Mouse (Mus musculus) right cerebral cortex, postnatal 36 days (tissue): Measurements from ENCODE around the gene Dppa2.
"Not testable (repeated sequence)": the region's sequence is repeated elsewhere in the genome, so short reads cannot be mapped to it uniquely, and the experiment has no call there.

Experiments used
- DNase-seq, 2 experiments: peaks; one replicate each; pipeline ENCODE4 v3.0.0; 2022; ENCODE audit warnings: low spot score in 2 of 2, mixed read lengths in 1 of 2

The Dppa2 gene

GRCm38 (mm10) chr16:48303509-48303908, at the start of gene Dppa2:
TSS of gene Dppa2 (plus strand) at chr16:48303908.
- DNase-seq = no peak

GRCm38 (mm10) chr16:48254584-48254983, 49.1 kb upstream of the Dppa2 start:
- DNase-seq = no peak

GRCm38 (mm10) chr16:48259519-48259918, 44.2 kb upstream of the Dppa2 start:
- no peak for DNase-seq

DNA sequence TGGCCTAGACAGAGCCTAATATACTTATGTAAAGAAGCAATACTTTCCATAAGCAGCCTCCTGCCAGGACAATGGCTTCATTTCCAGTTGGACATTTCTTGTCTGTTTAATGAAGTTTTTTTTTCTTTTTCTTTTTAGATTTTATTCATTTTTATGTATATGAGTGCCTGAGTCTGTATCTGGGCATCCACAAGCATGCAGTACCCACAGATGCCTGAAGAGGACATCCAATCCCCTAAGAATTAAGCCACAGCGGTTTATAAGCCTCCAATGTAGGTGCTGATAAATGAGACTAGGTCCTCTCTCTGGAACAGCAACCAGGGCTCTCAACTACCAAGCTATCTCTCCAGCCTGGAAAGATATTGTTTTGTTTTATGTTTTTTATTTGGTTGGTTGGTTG, 40.8 kb upstream of the Dppa2 start:
- DNase-seq = no peak

DNA sequence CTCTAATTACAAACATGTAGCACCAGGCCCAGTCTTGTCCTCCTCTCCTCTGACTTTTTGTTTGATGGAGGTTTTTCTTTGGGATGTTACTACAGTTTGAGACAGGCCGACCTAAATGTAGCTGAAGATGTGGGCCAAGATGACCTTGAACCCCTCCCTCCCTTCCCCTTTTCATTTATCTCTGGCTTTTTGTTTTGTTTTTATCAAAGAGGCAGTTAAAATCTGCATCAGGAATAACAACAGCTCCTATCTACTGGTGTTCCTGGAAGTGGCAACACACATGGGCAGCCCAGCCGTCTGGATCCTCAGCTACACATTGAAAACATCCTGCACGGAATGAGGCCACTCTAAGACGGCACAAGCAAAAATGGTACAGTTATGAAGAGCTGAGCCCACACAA, 37.9 kb upstream of the Dppa2 start:
- no peak for DNase-seq

DNA sequence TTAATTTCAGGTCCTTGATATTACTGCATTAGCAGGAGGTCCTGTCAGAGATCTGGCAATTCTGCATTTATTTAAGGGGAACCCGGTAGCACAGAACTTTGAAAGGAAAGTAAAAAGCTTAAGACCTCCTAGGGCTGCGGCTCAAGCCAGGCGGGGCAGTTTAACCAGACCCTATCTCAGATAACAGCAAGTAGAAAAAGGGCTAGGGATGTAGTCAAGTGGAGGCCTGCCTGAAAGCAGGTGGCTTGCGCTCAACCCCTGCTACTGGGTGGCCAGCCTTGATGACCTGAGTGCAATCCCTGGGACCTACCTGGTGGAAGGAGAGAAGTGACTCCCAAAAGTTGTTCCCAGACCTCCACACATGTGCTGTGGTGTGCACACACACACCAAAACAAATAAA, 26.8 kb upstream of the Dppa2 start:
- no peak for DNase-seq

- no peak for DNase-seq
Observed at GRCm38 (mm10) chr16:48280883-48281282, 22.8 kb upstream of the Dppa2 start.

GRCm38 (mm10) chr16:48282801-48283200, 20.9 kb upstream of the Dppa2 start:
- DNase-seq = no peak

- DNase-seq = no peak
Observed at GRCm38 (mm10) chr16:48283517-48283916, 20.2 kb upstream of the Dppa2 start, which contains the start of gene Dppa4. TSS of gene Dppa4 (plus strand) at chr16:48283733.

DNA sequence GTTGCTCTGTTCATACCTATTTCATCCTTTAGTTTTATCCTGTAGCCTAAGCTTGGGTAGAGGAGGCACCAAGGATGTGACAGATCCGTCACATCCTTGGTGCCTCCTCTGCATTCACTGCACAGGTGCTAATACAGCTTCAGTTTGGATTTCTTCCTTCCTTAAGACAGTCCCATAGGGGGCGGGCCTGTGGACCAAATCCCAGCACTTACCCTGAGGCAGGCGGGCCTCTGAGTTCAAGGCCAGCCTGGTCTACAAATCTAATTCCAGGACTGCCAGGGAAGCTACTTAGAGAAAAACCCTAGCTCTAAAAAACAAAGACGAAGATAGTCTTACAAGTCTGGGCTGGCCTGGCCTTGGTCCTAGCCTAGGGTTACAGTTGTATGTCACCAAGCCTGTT, 18.2 kb upstream of the Dppa2 start:
- no peak for DNase-seq

- DNase-seq = no peak
Observed at GRCm38 (mm10) chr16:48297384-48298136, 6.1 kb upstream of the Dppa2 start.

DNA sequence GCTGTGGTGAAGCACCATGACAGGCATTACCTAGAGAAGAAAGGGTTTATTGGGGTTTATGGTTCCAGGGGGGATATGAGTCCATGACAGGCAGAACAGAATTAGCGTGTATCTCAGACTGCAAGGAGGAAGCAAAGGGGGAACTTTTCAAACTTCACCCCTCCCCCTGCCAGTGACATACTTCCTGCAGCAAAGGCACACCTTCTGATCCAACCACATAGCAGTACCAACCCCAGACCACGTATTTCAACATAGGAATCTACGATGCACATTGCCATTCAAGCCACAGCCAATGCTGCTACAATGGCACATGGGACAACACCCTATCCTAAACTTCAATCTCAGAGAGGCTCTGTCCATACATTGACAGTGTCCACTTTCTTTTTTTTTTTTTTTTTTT, 3.8 kb upstream of the Dppa2 start:
- no peak for DNase-seq

GRCm38 (mm10) chr16:48303983-48304382, 275 bp downstream of the Dppa2 start:
- no peak for DNase-seq

GRCm38 (mm10) chr16:48308916-48309315, 5.2 kb downstream of the Dppa2 start:
- not testable (repeated sequence) for DNase-seq

DNA sequence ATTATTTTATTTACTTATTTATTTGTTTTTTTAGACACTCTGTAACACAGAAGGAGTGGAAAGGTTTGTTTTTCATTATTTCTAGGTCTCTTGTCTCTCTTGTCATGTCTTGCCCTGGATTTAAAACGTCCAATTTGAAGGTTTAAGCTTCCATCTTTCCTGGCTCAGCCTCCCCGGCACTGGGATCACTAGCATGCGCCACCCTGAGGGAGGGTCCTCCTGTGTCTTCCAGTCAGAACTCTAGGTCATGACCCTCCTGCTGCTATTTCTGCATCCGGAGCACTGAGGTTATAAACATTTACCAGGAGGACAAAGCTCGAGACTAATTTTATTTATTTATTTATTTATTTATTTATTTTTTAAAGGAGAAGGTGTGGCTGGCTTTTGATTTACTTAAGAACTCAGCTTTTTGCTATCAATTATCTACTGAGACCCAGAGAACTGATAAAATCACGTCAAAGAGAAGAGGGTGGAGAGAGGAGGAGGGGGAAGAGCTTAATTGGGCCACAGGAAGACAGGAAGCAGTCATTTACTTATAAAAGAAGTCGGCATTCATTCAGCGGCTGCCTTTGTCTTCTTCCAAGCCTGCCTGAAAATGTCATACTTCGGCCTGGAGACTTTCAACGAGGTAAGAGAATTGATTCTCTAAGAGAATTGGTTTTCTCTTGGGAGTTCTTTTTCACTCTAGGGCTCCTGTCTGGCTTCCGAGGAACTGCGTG, 6.4 kb downstream of the Dppa2 start:
- no peak for DNase-seq

GRCm38 (mm10) chr16:48315294-48315693, 11.6 kb downstream of the Dppa2 start:
- no peak for DNase-seq

DNA sequence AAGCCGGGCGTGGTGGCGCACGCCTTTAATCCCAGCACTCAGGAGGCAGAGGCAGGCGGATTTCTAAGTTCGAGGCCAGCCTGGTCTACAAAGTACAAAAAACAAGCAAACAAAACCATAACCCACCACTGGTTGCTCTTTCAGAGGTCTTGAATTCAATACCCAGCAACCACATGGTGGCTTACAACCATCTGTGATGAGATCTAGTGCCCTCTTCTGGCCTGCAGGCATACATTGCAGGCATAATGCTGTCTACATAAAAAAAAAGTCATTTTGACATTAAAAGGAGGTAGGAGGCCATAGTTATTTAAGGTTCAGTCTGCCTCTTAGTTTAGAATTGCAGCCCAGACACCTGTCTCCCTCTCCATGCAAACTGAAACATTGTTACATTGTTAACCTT, 17.1 kb downstream of the Dppa2 start:
- no peak for DNase-seq

GRCm38 (mm10) chr16:48323133-48323532, 19.4 kb downstream of the Dppa2 start:
- DNase-seq = no peak

DNA sequence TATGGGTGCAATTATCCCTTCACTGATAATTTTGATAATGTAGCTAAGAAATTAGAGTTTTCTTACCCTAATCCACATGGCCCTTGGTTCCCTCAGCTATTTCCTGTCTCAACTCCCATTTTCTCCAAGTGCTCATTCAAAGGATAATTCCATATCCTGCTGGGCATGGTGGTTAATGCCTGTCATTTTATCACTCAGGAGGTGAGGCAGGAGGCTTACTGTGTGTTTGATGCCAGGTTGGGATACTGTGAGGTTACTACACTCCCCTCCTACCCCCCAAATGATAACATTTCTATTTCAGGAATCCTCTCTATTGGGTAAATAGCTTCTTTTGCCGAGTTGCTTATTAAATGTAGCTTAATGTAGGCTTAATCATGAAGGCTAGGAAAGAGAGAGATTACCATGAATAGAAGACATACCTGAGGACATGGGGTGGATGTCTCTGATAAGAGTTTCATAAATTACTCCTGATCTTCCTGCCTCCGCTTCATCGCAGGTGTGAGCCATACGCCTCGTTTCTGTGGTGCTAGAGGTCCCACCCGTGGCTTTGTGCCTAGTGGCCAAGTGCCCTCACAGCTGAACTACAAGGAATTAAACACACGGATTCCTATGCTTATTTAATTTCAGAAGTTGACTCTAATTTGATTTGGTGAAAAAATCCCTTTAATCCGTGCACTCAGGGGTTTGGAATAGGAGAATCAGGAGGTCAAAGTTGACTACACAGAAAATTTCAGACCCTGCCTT, 20.1 kb downstream of the Dppa2 start:
- no peak for DNase-seq

DNA sequence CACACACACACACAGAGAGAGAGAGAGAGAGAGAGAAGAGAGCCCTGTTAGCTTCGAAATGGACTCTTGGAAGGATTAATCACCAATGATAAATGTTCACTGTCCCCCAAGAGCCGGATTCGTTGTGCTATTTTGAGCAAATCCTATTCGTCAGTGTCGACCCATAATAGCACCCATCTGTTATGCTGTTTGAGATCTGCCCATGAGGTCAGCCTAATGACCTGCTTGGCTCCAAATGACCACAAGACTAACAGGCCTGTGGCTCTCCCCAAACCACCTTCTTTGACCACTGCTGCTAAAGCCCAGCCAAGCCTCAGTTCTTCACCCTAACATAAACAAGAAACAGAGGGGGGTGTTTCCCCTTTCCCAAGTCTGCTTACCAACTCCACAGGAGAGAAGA, 23.2 kb downstream of the Dppa2 start:
- no peak for DNase-seq

GRCm38 (mm10) chr16:48328420-48328819, 24.7 kb downstream of the Dppa2 start:
- no peak for DNase-seq

- no peak for DNase-seq
Observed at GRCm38 (mm10) chr16:48331822-48332221, 28.1 kb downstream of the Dppa2 start.

GRCm38 (mm10) chr16:48335326-48335725, 31.6 kb downstream of the Dppa2 start:
- DNase-seq = no peak
